Mouse (Mus musculus) olfactory bulb, adult 2 months (tissue): ENCODE data around the gene Gm11127. TPM values are rescaled to one million over a fixed set of nuclear protein-coding genes. Genes with fewer than 3 reads are reported as not detected.
A peak's percentile ranks its signal among the peaks of the same experiment; 100 is the strongest.

Experiments used
- H3K27ac ChIP-seq: fragments of 200-500 bp; 2 replicates; pipeline ENCODE4 v1.5.1; 2012; ENCODE audit warnings: low read depth, low read length; ENCODE audit not compliant: insufficient read depth
- H3K4me1 ChIP-seq: fragments of 200-500 bp; 2 replicates; pipeline ENCODE4 v1.6.1; 2012; ENCODE audit warnings: low read length; ENCODE audit not compliant: control insufficient read depth, insufficient read depth
- H3K4me3 ChIP-seq: fragments of 200-500 bp; 2 replicates; pipeline ENCODE4 v1.5.1; 2012; ENCODE audit warnings: mild to moderate bottlenecking, low read depth, low read length, moderate library complexity; ENCODE audit not compliant: insufficient read depth
- CTCF ChIP-seq: fragments of 200-500 bp; IDR thresholded peaks from 2 replicates; pipeline ENCODE4 v1.5.1; 2012; ENCODE audit warnings: low read depth, mild to moderate bottlenecking, low read length, moderate library complexity; ENCODE audit not compliant: insufficient read depth
- POLR2A ChIP-seq: fragments of 200-500 bp; IDR thresholded peaks from 2 replicates; pipeline ENCODE4 v1.6.1; 2012; ENCODE audit warnings: mild to moderate bottlenecking, low read depth, low read length, moderate library complexity; ENCODE audit not compliant: insufficient read depth
- WGBS: fragments of 180-500 bp; shearing (Covaris S2); methylation state at CpG from one replicate; pipeline ENCODE4 v1.1.7; 2018; 5-methylcytosine and 5-hydroxymethylcytosine counted together
- polyA plus RNA-seq: library from polyadenylated mRNA; stranded (reverse); fragments of >200 nt; gene quantifications from 2 replicates; pipeline ENCODE4 v1.2.4, GENCODE M21; 2012; ENCODE audit warnings: low replicate concordance; ENCODE audit not compliant: missing spikeins, insufficient read depth, insufficient read length

Gm11127 gene
- polyA plus RNA-seq, 1 experiment = not detected

DNA sequence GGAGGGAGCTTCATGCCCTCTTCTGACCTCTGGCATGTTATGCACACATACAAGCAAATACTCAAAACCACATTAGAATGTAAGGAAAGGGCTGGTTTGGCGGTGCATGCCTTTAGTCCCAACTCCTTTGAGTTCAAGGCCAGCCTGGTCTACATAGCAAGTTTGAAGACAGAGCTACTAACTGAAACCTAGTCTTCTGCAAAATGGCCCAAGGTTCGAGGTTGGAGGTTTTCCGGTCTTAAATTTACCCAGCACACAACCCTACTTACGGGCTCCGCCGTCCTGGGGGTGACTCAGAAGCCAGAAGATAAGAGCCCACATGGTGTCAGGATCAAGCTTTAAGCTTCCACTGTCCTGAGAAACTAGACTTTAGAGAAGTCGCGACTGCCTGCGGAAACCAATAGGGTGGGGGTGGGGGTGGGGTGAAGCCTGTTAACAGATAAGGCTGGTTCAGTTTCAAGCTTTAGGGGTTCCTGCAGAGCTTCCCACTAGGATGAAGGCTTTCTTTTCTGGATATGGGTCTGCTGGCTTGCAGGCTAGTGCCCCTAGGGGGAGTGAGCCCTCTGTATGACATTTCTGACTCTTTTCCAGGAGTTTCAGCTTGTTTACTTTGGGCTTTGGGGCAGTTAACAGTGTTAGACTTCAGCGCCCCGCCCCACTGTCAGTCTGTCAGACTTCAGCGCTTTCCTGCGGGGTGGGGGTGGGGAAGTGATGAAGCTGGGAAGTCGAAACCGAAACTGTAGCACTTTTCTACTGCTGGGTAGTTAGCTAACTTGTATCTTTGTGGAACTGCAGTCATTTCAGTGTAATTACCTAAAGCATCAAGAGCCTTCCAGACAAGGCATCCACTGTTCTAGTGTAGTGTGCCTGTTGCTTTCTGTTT lies 37.7 kb downstream of the Gm11127 start, which contains the start of gene H2-T24:
H2-T24 (minus strand) TSS at position 370 of the 883 bp plus-strand sequence.
- Histone ChIP-seq H3K27ac (peak within 1 kb of the TSS; percentile 20; the same call in 1 of the 2 replicates), H3K4me3 (peak within 1 kb of the TSS; percentile 5; the same call in 1 of the 2 replicates), H3K4me1 (peaks cover 14% of the 10 kb centered on the region)
- 28% methylated on average over 15 of the region's 15 CpGs for WGBS
- TF ChIP-seq POLR2A = no peak
- no peak for TF ChIP-seq CTCF

GRCm38 (mm10) chr17:36019519-36019918 lies 38.7 kb downstream of the Gm11127 start:
- 76% methylated on average over 3 of the region's 3 CpGs for WGBS
- TF ChIP-seq CTCF (no peak), POLR2A (no peak)
- peaks cover 11% of the 10 kb centered on the region for H3K4me1 ChIP-seq
- no peak overlapping the region for H3K27ac ChIP-seq
- H3K4me3 ChIP-seq = no peak overlapping the region

GRCm38 (mm10) chr17:36018979-36019378 lies 39.2 kb downstream of the Gm11127 start:
- 66% methylated on average over 2 of the region's 2 CpGs for WGBS
- Histone ChIP-seq H3K4me3 (no peak overlapping the region), H3K27ac (no peak overlapping the region), H3K4me1 (peaks cover 10% of the 10 kb centered on the region)
- no peak for TF ChIP-seq POLR2A

DNA sequence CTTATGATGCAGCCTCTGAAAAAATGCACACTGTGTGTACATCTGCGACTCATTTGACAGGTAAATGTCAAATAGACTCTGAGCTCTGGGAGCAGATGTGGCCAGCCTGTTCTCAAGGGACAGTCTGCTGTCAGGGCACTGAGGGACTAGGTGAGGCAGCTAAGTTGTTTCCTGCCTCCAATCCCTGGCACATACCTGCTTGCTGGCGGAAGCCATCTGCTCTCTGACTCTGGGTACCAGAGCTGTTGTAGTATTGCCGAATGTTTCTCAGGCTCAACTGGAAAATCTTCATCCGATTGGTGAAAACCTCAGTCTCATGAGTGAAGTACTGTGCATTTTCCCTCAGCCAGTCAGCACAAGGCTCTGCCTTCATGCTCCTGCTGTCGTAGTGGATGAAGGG lies 41.1 kb downstream of the Gm11127 start:
- peaks cover 6% of the 10 kb centered on the region; the same call in 1 of the 2 replicates for H3K4me1 ChIP-seq
- no peak overlapping the region for H3K27ac ChIP-seq
- no peak overlapping the region for H3K4me3 ChIP-seq
- WGBS = 94% methylated on average over 5 of the region's 5 CpGs
- TF ChIP-seq POLR2A (no peak), CTCF (no peak)

DNA sequence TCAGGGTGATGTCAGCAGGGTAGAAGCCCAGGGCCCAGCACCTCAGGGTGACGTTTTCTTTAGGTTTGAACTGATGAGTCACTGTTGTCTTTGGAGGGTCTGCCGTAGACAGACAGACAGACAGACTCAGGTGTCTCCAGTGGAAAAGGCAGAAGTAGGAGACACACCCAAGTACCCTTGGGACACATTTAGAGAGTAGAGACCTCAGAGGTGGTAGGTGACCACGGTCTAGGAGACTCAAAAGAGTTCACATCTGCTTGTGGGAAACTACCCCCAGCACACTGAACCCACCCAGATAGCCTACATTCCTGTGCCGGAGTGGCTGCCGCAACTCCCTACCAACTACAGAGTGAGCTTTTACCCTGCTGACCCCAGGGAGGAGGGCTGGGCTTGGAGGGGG lies 43.2 kb downstream of the Gm11127 start:
- no peak overlapping the region for H3K27ac ChIP-seq
- no peaks in the 10 kb centered on the region for H3K4me1 ChIP-seq
- H3K4me3 ChIP-seq = no peak overlapping the region
- TF ChIP-seq CTCF (no peak), POLR2A (no peak)
- 95% methylated on average over 5 of the region's 5 CpGs for WGBS

Other genes starting within 250 kb of the Gm11127 start
- gene Ier3, start 236.7 kb downstream of the Gm11127 start, polyA plus RNA-seq = not detected in 2 replicates
- not detected in 2 replicates for gene Flot1, start 235.1 kb downstream of the Gm11127 start, polyA plus RNA-seq
- 228 and 580 TPM in 2 replicates for gene Tubb5, start 220.1 kb downstream of the Gm11127 start, polyA plus RNA-seq
- gene Mdc1, start 216.9 kb downstream of the Gm11127 start, polyA plus RNA-seq = 41.3 TPM in 1 of 2 replicates, not detected in the other
- gene Nrm, start 197.1 kb downstream of the Gm11127 start, polyA plus RNA-seq = not detected in 2 replicates
- not detected in 2 replicates for gene Ppp1r18, start 192.8 kb downstream of the Gm11127 start, polyA plus RNA-seq
- not detected in 2 replicates for gene Dhx16, start 178.6 kb downstream of the Gm11127 start, polyA plus RNA-seq
- gene 2310061I04Rik, start 160.9 kb downstream of the Gm11127 start, polyA plus RNA-seq = not detected in 2 replicates
- gene Atat1, start 148.3 kb downstream of the Gm11127 start, polyA plus RNA-seq = not detected in 2 replicates
- gene Mrps18b, start 142.0 kb downstream of the Gm11127 start, polyA plus RNA-seq = not detected in 2 replicates
- gene Ppp1r10, start 141.9 kb downstream of the Gm11127 start, polyA plus RNA-seq = not detected in 2 replicates
- gene Abcf1, start 88.6 kb downstream of the Gm11127 start, polyA plus RNA-seq = not detected in 2 replicates
- gene Gnl1, start 78.5 kb downstream of the Gm11127 start, polyA plus RNA-seq = not detected in 2 replicates
- gene Prr3, start 78.1 kb downstream of the Gm11127 start, polyA plus RNA-seq = not detected in 2 replicates
- gene H2-T24, start 37.8 kb downstream of the Gm11127 start, polyA plus RNA-seq = not detected in 2 replicates
- 151 TPM in 1 of 2 replicates, not detected in the other for gene H2-T23, start 25.5 kb downstream of the Gm11127 start, polyA plus RNA-seq
- gene H2-T22, start 15.6 kb downstream of the Gm11127 start, polyA plus RNA-seq = not detected in 2 replicates
- not detected in 2 replicates for gene Gm6034, start 15.4 kb downstream of the Gm11127 start, polyA plus RNA-seq
- gene Gm19684, start 63.3 kb upstream of the Gm11127 start, polyA plus RNA-seq = not detected in 2 replicates
- gene Gm7030, start 71.1 kb upstream of the Gm11127 start, polyA plus RNA-seq = not detected in 2 replicates
- gene Gm8909, start 110.2 kb upstream of the Gm11127 start, polyA plus RNA-seq = not detected in 2 replicates
- not detected in 2 replicates for gene H2-T3, start 131.9 kb upstream of the Gm11127 start, polyA plus RNA-seq
- not detected in 2 replicates for gene Rpp21, start 199.7 kb upstream of the Gm11127 start, polyA plus RNA-seq
- gene Trim39, start 213.9 kb upstream of the Gm11127 start, polyA plus RNA-seq = not detected in 2 replicates
- gene H2-M10.2, start 228.1 kb upstream of the Gm11127 start, polyA plus RNA-seq = not detected in 2 replicates